Mouse (Mus musculus): Measurements from ENCODE around the gene Lhfpl3. TPM values are rescaled to one million over a fixed set of nuclear protein-coding genes. Genes with fewer than 3 reads are reported as not detected.
A peak's percentile ranks its signal among the peaks of the same experiment; 100 is the strongest.

Lhfpl3 gene
- polyA plus RNA-seq, 1 experiment from 2014 or later: 0.66 TPM

DNA sequence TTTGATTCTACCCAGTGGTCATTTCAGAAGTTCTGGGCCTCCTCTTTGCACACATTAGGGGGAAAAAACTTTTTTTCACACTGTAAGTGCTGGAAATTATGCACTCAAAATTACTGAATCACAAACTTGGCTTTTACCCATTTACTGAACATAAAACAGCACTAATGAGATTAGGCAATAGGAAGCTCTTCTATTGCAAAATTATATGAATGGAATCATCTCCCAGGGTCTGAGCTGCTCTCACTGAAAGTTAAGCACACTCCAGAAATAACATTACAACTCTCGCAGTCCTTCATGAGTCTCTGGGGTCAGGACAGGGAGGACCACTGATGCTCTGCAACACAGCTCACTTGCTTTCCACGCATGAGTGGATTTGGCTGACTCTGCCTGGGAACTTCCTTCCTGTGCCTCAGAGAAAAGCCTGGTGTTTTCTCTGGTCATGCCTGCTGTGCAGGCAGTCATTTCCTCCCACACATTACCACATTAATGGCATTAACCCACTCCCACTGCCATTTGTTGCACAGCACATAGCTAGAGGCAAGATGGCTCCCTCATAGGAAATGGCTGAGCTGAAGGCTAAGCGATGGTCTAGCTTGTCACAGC lies 510.1 kb downstream of the Lhfpl3 start:
- H3K4me1 ChIP-seq (ENCODE audit: control insufficient read depth, insufficient read depth, low read length): no peaks in the 10 kb centered on the region
- 56% methylated on average over 3 of the region's 3 CpGs for WGBS
- no peak overlapping the region for H3K9ac ChIP-seq (replicated peaks; ENCODE audit: low read length)
- H3K27ac ChIP-seq (replicated peaks; ENCODE audit: low read depth, low read length): no peak overlapping the region
- H3K27me3 ChIP-seq (ENCODE audit: control insufficient read depth, insufficient read depth, low read length): no peaks in the 10 kb centered on the region
- H3K4me2 ChIP-seq (ENCODE audit: low read depth, low read length): no peak overlapping the region
- no peaks in the 10 kb centered on the region for H3K36me3 ChIP-seq (replicated peaks; ENCODE audit: control insufficient read depth, insufficient read depth, low read depth, low read length)
- no peak for ATAC-seq (replicated peaks; ENCODE audit: insufficient number of reproducible peaks, low FRiP score, low TSS enrichment, low read depth)
- no peak overlapping the region for H3K4me3 ChIP-seq (ENCODE audit: low read depth, low read length)
- no peak for DNase-seq (ENCODE audit: low spot score)
- no peaks in the 10 kb centered on the region for H3K9me3 ChIP-seq (replicated peaks; ENCODE audit: control insufficient read depth, low read length)

DNA sequence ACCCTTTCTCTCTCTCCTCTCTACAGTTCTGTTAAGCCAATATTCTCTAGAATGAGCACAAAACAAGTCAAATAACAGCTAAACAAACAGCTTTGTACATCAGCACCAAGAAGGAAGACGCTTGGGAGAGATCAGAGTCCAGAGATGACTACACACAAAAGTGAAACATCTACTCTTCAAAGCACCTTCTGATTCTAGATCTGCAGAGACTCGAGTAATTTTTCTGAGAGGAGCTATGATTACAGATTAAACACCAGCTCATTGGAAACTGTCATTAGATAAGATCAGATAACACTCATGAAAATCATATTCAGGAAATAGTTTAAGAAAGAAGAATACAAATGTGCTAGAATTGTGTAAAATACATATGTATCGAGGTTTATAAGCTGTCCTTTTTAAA lies 527.5 kb downstream of the Lhfpl3 start:
- no peak overlapping the region for H3K4me3 ChIP-seq (ENCODE audit: low read depth, low read length)
- H3K27me3 ChIP-seq (ENCODE audit: control insufficient read depth, insufficient read depth, low read length): no peaks in the 10 kb centered on the region
- H3K27ac ChIP-seq (replicated peaks; ENCODE audit: low read depth, low read length): no peak overlapping the region
- no peaks in the 10 kb centered on the region for H3K9me3 ChIP-seq (replicated peaks; ENCODE audit: control insufficient read depth, low read length)
- ATAC-seq (replicated peaks; ENCODE audit: insufficient number of reproducible peaks, low FRiP score, low TSS enrichment, low read depth) (no peak), DNase-seq (ENCODE audit: low spot score) (no peak)
- no peak overlapping the region for H3K9ac ChIP-seq (replicated peaks; ENCODE audit: low read length)
- H3K4me2 ChIP-seq (ENCODE audit: low read depth, low read length): no peak overlapping the region
- H3K4me1 ChIP-seq (ENCODE audit: control insufficient read depth, insufficient read depth, low read length): no peaks in the 10 kb centered on the region
- WGBS: 77% methylated on average over 3 of the region's 3 CpGs
- H3K36me3 ChIP-seq (replicated peaks; ENCODE audit: control insufficient read depth, insufficient read depth, low read depth, low read length): no peaks in the 10 kb centered on the region

DNA sequence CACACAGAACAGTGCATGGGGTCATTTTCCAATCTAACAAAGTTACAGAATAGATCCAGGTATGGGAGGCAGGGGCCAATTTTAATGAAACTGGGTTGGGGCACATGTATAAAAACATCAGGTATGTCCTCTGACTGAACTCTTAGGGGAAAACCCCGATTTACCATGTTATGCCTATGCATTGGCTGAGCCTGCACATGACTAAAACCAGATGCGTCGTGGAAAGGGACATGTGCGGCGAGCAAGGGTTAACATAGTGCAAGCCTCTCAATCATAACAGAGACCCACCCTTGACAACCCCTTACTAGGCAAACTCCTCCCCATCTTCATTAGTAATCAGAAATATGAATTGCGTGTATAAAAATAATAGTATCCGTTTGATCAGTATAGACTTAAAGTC lies 533.5 kb downstream of the Lhfpl3 start:
- H3K4me2 ChIP-seq (ENCODE audit: low read depth, low read length): no peak overlapping the region
- ATAC-seq (replicated peaks; ENCODE audit: insufficient number of reproducible peaks, low FRiP score, low TSS enrichment, low read depth) (no peak), DNase-seq (ENCODE audit: low spot score) (no peak)
- H3K9ac ChIP-seq (replicated peaks; ENCODE audit: low read length): no peak overlapping the region
- H3K4me1 ChIP-seq (ENCODE audit: control insufficient read depth, insufficient read depth, low read length): no peaks in the 10 kb centered on the region
- H3K4me3 ChIP-seq (ENCODE audit: low read depth, low read length): no peak overlapping the region
- H3K27ac ChIP-seq (replicated peaks; ENCODE audit: low read depth, low read length): no peak overlapping the region
- no peaks in the 10 kb centered on the region for H3K36me3 ChIP-seq (replicated peaks; ENCODE audit: control insufficient read depth, insufficient read depth, low read depth, low read length)
- no peaks in the 10 kb centered on the region for H3K9me3 ChIP-seq (replicated peaks; ENCODE audit: control insufficient read depth, low read length)
- no peaks in the 10 kb centered on the region for H3K27me3 ChIP-seq (ENCODE audit: control insufficient read depth, insufficient read depth, low read length)
- WGBS: 84% methylated on average over 7 of the region's 7 CpGs

DNA sequence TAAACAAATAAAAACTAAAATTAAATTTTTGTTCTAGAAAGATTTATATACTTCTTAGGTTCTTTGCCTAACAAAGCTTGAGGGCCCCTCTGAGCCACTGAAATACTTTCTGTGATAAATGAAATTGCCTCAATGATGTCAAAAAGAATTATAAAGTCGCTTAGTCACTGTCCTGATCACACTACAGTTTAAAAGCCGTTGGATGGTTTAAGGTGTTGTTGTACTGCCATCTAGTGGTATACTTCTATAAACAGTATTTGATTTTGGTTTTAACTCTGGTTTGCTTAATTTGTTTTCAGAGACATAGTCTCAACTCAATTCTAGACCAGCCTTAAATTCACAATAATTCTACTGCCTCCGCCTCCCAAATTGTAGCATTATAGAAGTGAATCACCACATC lies 539.0 kb downstream of the Lhfpl3 start:
- Histone ChIP-seq H3K36me3 (replicated peaks; ENCODE audit: control insufficient read depth, insufficient read depth, low read depth, low read length) (no peaks in the 10 kb centered on the region), H3K4me3 (ENCODE audit: low read depth, low read length) (no peak overlapping the region), H3K27ac (replicated peaks; ENCODE audit: low read depth, low read length) (no peak overlapping the region), H3K9me3 (replicated peaks; ENCODE audit: control insufficient read depth, low read length) (no peaks in the 10 kb centered on the region), H3K4me1 (ENCODE audit: control insufficient read depth, insufficient read depth, low read length) (no peaks in the 10 kb centered on the region), H3K4me2 (ENCODE audit: low read depth, low read length) (no peak overlapping the region), H3K9ac (replicated peaks; ENCODE audit: low read length) (no peak overlapping the region), H3K27me3 (ENCODE audit: control insufficient read depth, insufficient read depth, low read length) (no peaks in the 10 kb centered on the region)
- peak; percentile 74 for DNase-seq (ENCODE audit: low spot score)
- 24% methylated on average over 3 of the region's 3 CpGs for whole genome bisulfite sequencing
- no peak for ATAC-seq (replicated peaks; ENCODE audit: insufficient number of reproducible peaks, low FRiP score, low TSS enrichment, low read depth)

DNA sequence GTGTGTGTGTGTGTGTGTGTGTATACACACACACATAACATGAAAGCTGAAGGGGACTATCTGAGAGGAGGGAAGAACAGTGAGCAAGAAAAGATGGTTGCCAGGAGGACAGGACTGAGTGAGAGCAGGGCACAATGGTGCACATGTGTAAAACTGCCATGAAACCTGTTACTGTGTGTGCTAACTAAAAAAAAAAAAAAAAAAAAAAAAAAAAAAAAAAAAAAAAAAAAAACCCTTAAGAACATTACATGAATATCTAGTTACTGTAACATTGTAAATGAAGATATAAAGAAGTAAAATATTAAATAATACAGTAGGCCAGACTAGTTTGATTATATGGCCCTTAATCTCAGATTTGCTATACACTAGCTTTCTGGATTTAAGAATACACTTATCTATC lies 543.3 kb downstream of the Lhfpl3 start:
- H3K36me3 ChIP-seq (replicated peaks; ENCODE audit: control insufficient read depth, insufficient read depth, low read depth, low read length): no peaks in the 10 kb centered on the region
- H3K4me3 ChIP-seq (ENCODE audit: low read depth, low read length): no peak overlapping the region
- H3K4me1 ChIP-seq (ENCODE audit: control insufficient read depth, insufficient read depth, low read length): no peaks in the 10 kb centered on the region
- no peaks in the 10 kb centered on the region for H3K27me3 ChIP-seq (ENCODE audit: control insufficient read depth, insufficient read depth, low read length)
- no peak overlapping the region for H3K27ac ChIP-seq (replicated peaks; ENCODE audit: low read depth, low read length)
- DNase-seq (ENCODE audit: low spot score) (no peak), ATAC-seq (replicated peaks; ENCODE audit: insufficient number of reproducible peaks, low FRiP score, low TSS enrichment, low read depth) (no peak)
- H3K4me2 ChIP-seq (ENCODE audit: low read depth, low read length): no peak overlapping the region
- no peaks in the 10 kb centered on the region for H3K9me3 ChIP-seq (replicated peaks; ENCODE audit: control insufficient read depth, low read length)
- H3K9ac ChIP-seq (replicated peaks; ENCODE audit: low read length): no peak overlapping the region

Small RNA genes lying within 50 kb of the gene (microRNA-seq; reads per million reads assigned to microRNA genes)
- gene Gm28022 (ENCODE audit: borderline number of aligned reads) (not detected), gene Gm44363 (ENCODE audit: borderline number of aligned reads) (not detected)

Other genes with a start within 250 kb of the Lhfpl3 start
- gene Orc5, start 195.6 kb upstream of the Lhfpl3 start, polyA plus RNA-seq (2014; fragmentation: Nextera tagmentation; extraction: Ambion mirVana): 59.9 and 60.2 TPM in 2 replicates